Mouse (Mus musculus) hindbrain, embryonic 15.5 days (tissue): ENCODE measurements around the gene Ppp2r3c. TPM values are rescaled to one million over a fixed set of nuclear protein-coding genes. Genes with fewer than 3 reads are reported as not detected.
"Not testable (repeated sequence)": the region's sequence is repeated elsewhere in the genome, so short reads cannot be mapped to it uniquely, and the experiment has no call there.

Source experiments
- ATAC-seq: fragments of 200-750 bp; cut with Nextera tagmentation; 2 replicates; pipeline ENCODE4 v1.8.0; 2017; ENCODE audit warnings: low read depth, moderate number of reproducible peaks, moderate TSS enrichment; ENCODE audit not compliant: low FRiP score
- H3K27ac ChIP-seq: fragments of 300-500 bp; sonication (generic); replicated peaks from 2 replicates; pipeline ENCODE4 v1.5.1; 2015; ENCODE audit warnings: mild to moderate bottlenecking, inconsistent platforms
- H3K27me3 ChIP-seq: fragments of 300-500 bp; sonication (generic); 2 replicates; pipeline ENCODE4 v1.6.1; 2015; ENCODE audit warnings: control low read depth, inconsistent platforms
- H3K36me3 ChIP-seq: fragments of 300-500 bp; sonication (generic); 2 replicates; pipeline ENCODE4 v1.6.1; 2015; ENCODE audit warnings: control low read depth, inconsistent platforms
- H3K4me1 ChIP-seq: fragments of 300-500 bp; sonication (generic); replicated peaks from 2 replicates; pipeline ENCODE4 v1.6.1; 2015; ENCODE audit warnings: control low read depth, inconsistent platforms
- H3K4me2 ChIP-seq: fragments of 300-500 bp; sonication (generic); 2 replicates; pipeline ENCODE4 v1.6.1; 2015; ENCODE audit warnings: moderate library complexity, mild to moderate bottlenecking, inconsistent platforms
- H3K4me3 ChIP-seq: fragments of 300-500 bp; sonication (generic); 2 replicates; pipeline ENCODE4 v1.5.1; 2015; ENCODE audit warnings: mild to moderate bottlenecking, inconsistent platforms
- H3K9ac ChIP-seq: fragments of 300-500 bp; sonication (generic); 2 replicates; pipeline ENCODE4 v1.6.1; 2015; ENCODE audit warnings: inconsistent platforms
- H3K9me3 ChIP-seq: fragments of 300-500 bp; sonication (generic); 2 replicates; pipeline ENCODE4 v1.6.1; 2016; ENCODE audit warnings: control low read depth, inconsistent platforms
- WGBS: fragments of 180-500 bp; shearing (Covaris S2); methylation state at CpG from one replicate; pipeline ENCODE4 v1.1.7; 2015; 5-methylcytosine and 5-hydroxymethylcytosine counted together
- polyA plus RNA-seq: library from polyadenylated mRNA; unstranded; fragments of >200 nt; fragmentation: Nextera tagmentation; extraction: Ambion mirVana; gene quantifications from 2 replicates; pipeline ENCODE4 v1.2.1, GENCODE M21; 2015

Gene Ppp2r3c
- 20.6 and 20.9 TPM in 2 replicates for polyA plus RNA-seq

DNA sequence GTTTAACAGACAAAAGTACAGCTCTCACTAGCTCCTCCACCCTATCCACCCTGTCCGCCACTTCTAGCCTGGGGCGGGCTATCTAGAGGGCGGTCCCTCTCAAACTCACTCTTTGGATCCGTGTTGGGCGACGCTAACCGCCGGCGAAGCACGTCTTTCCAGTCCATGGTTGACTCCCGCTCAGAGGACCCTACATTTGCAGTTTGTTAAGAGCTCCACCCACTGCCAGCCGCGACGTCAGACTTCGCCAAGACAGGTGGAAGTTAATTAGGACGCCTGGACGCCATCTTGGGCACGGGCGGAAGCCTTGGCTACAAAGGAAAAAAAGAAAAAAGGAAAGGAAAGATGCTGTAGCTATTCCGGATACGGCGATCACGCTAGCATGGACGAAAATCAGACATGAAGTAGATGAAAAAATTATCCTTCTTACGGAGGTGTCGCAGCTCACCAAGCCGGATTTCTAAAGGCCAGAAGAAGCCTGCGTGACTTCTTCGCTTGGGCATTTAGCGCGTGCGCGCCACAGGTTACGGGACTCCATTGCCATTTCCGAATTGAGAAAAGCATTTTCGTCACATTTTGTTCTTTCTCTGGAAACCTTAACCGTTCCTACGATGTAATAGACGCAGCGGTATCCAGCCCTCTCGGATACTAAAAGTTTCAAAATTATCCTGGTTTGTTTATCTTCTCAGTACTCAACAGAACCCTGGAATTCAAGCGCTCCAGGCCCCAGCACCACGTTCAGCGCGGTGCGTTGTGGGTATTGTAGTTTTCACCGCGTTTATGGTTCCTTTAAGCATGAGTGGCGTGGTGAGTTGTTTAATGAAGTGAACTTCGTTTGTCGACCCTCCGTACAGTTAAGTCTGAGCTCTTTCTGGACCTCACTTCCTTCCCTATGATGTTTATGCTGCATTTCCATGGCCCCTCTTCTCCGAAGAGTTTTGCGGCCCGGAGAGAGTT is at the start of gene Ppp2r3c:
TSS of gene Ppp2r3c (minus strand) at position 514 of the 957 bp plus-strand sequence.
- Histone ChIP-seq H3K9ac (peak within 1 kb of the TSS; percentile 56), H3K36me3 (peaks cover 7% of the 10 kb centered on the region), H3K4me2 (peak within 1 kb of the TSS; percentile 63), H3K4me3 (peak within 1 kb of the TSS; percentile 58), H3K27me3 (no peaks in the 10 kb centered on the region), H3K27ac (peak within 1 kb of the TSS; percentile 88), H3K9me3 (no peaks in the 10 kb centered on the region), H3K4me1 (peaks cover 34% of the 10 kb centered on the region)
- ATAC-seq: peak; percentile 95
- WGBS: under 1% methylated on average over 55 of the region's 55 CpGs

DNA sequence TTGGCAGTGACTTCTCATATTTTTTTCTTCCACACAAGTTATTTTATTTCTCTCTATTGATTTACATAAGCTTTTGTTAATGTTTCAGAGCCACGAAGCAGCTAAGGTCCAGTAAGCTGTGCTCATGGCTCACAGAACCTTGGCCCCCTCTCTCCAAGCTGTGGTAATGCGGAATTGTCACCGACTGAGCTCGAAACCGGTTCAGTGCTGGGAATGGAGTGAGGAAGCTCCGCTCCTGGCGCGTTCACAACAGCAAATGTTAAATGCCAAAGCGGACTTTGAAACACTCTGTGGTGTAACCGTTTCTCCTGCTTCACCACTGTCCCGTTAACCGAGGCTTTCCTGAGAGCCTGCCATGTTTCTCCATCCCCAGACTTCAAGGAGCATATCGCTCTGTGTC is 41.8 kb upstream of the Ppp2r3c start:
- Histone ChIP-seq H3K9me3 (no peaks in the 10 kb centered on the region), H3K9ac (no peak overlapping the region), H3K36me3 (no peaks in the 10 kb centered on the region), H3K4me3 (no peak overlapping the region), H3K27ac (peak overlapping the region; percentile 69), H3K4me2 (peak overlapping the region; percentile 15; the same call in 1 of the 2 replicates), H3K4me1 (no peaks in the 10 kb centered on the region), H3K27me3 (no peaks in the 10 kb centered on the region)
- ATAC-seq: no peak
- 78% methylated on average over 13 of the region's 13 CpGs for WGBS

DNA sequence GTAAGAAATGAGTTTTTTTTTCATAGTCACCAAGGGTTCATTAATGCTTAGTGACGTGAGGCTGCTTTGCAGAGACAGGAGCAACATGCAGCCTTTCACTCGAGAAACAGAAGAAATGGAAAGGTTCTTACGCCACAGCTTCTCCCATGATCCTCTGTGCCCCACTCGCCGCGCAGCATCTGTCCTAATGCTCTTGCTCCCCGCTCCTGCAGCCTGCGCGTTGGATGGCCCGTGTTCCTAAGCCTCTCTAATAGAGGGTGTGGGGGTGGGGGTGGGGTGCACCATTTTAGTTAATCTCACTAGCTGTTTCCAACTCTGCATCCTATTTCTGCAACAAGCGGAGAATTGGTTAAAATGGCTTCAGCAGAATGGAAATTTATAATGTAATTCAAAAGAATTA is 41.2 kb upstream of the Ppp2r3c start:
- WGBS: 79% methylated on average over 11 of the region's 11 CpGs
- no peaks in the 10 kb centered on the region for H3K9me3 ChIP-seq
- H3K4me2 ChIP-seq: peak overlapping the region; percentile 15; the same call in 1 of the 2 replicates
- H3K36me3 ChIP-seq: no peaks in the 10 kb centered on the region
- no peaks in the 10 kb centered on the region for H3K4me1 ChIP-seq
- no peak overlapping the region for H3K4me3 ChIP-seq
- no peak for ATAC-seq
- H3K27me3 ChIP-seq: no peaks in the 10 kb centered on the region
- H3K9ac ChIP-seq: no peak overlapping the region
- peak overlapping the region; percentile 69 for H3K27ac ChIP-seq

DNA sequence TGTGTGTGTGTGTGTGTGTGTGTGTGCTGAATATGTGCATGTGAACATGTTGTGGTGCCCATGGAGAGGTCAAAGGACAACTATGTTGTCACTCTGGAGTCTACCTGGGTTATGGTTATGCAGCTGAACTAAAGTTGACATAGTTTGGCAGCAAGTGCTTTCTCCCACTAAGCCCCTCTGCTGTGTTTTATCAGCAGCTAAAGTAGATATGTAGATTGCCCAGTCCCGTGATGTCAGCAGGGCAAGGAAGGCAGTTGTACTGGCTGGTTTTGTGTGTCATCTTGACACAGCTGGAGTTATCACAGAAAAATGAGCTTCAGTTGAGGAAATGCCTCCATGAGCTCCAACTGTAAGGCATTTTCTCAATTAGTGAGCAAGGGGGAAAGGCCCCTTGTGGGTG is 40.2 kb upstream of the Ppp2r3c start:
- not testable (repeated sequence) for H3K4me1 ChIP-seq, H3K36me3 ChIP-seq
- 86% methylated on average over 1 of the region's 1 CpGs for WGBS

DNA sequence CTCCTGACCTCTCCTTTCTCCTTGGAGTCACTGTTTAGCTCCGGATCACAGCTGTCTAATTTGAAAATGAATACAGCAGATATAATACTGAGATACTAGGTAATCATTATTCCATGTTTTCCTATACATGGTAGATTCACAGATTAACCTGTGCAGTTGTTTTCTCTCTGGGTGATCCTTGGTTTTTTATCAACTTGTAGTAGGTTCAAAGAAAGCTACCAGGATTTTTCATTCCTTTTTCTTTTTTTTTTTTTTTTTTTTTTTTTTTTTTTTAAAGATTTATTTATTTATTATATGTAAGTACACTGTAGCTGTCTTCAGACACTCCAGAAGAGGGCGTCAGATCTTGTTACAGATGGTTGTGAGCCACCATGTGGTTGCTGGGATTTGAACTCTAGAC is 35.7 kb upstream of the Ppp2r3c start:
- WGBS: 84% methylated on average over 1 of the region's 2 CpGs
- not testable (repeated sequence) for ATAC-seq, H3K36me3 ChIP-seq, H3K9ac ChIP-seq, H3K27ac ChIP-seq, H3K9me3 ChIP-seq, H3K4me2 ChIP-seq, H3K4me1 ChIP-seq, H3K27me3 ChIP-seq, H3K4me3 ChIP-seq

More for the DNA sequence above, 40.2 kb upstream of the Ppp2r3c start:
- ATAC-seq, H3K9ac ChIP-seq, H3K4me3 ChIP-seq, H3K27ac ChIP-seq, H3K4me2 ChIP-seq, H3K9me3 ChIP-seq, H3K27me3 ChIP-seq: not testable (repeated sequence)

DNA sequence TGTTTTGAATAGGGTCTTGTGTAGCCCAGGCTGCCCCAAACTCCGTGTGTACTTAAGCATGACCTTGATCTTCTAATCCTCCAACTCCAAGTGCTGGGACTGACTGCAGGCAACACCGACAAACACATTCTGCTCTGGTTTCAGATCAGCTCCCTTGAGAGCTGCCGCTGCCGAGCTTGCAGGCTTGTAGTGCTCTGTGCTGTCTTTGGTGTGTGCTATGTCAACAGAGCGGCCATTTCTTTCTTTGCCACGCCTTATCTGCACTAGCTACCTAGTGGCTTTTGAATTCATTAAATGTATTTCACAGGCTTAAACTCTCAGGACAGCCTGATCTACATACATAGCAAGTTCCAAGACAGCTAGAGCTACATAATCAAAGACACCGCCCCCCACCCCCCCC is 30.9 kb upstream of the Ppp2r3c start:
- no peak overlapping the region for H3K9ac ChIP-seq
- no peak for ATAC-seq
- 90% methylated on average over 7 of the region's 7 CpGs for WGBS

DNA sequence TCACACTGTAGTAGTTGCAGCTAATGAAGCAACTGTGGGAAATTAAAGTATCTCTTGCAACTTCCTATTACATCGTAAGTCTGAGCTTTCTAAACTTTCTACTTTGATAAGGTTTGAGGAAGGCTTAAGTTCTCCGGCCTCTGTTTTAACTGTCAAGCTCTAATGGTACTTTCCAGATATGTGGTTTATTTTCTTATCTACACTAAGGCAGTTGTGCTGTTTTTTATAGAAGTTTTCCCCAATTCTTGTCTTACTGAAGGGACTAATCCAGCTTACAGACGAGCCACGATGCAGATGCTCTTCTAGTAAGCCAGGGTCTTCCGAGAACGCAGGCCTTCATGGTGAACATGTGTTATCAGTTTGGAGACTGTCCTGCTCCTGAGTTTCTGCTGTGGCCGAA is 26.6 kb upstream of the Ppp2r3c start:
- 0 out of 2 replicates have a peak, but pooled peaks cover 6% of the 10 kb centered on the region for H3K36me3 ChIP-seq
- no peak overlapping the region for H3K9ac ChIP-seq
- no peak for ATAC-seq
- 95% methylated on average over 7 of the region's 7 CpGs for WGBS
- no peak overlapping the region for H3K4me2 ChIP-seq
- no peaks in the 10 kb centered on the region for H3K4me1 ChIP-seq
- H3K4me3 ChIP-seq: no peak overlapping the region
- no peak overlapping the region for H3K27ac ChIP-seq
- no peaks in the 10 kb centered on the region for H3K27me3 ChIP-seq
- H3K9me3 ChIP-seq: no peaks in the 10 kb centered on the region

More for the DNA sequence above, 30.9 kb upstream of the Ppp2r3c start:
- Histone ChIP-seq H3K36me3 (0 out of 2 replicates have a peak, but pooled peaks cover 6% of the 10 kb centered on the region), H3K9me3 (no peaks in the 10 kb centered on the region), H3K4me2 (no peak overlapping the region), H3K4me3 (no peak overlapping the region), H3K4me1 (no peaks in the 10 kb centered on the region), H3K27me3 (no peaks in the 10 kb centered on the region), H3K27ac (no peak overlapping the region)

DNA sequence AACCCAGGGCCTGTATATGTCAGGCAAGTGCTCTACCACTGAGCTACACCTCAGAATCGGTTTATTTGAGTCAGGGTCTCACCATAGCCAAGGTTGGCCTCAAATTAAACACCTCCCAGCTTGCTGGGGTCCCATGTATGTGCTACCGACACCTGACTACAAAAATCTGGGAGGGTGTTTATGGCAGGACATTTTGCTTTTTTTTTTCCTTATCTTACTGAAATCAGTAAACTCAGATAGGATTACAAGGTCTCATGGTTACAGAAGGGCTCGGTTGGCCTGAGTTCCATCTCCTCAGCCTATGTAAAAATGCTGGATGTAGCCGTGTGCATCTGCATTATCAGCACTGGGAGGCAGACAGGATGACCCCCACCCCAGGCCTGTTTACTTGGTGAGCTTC is 26.0 kb upstream of the Ppp2r3c start:
- Histone ChIP-seq H3K36me3 (0 out of 2 replicates have a peak, but pooled peaks cover 6% of the 10 kb centered on the region), H3K9me3 (no peaks in the 10 kb centered on the region), H3K4me1 (no peaks in the 10 kb centered on the region), H3K4me3 (no peak overlapping the region), H3K9ac (no peak overlapping the region), H3K27ac (no peak overlapping the region), H3K4me2 (no peak overlapping the region), H3K27me3 (no peaks in the 10 kb centered on the region)
- ATAC-seq: no peak
- WGBS: 93% methylated on average over 4 of the region's 4 CpGs

DNA sequence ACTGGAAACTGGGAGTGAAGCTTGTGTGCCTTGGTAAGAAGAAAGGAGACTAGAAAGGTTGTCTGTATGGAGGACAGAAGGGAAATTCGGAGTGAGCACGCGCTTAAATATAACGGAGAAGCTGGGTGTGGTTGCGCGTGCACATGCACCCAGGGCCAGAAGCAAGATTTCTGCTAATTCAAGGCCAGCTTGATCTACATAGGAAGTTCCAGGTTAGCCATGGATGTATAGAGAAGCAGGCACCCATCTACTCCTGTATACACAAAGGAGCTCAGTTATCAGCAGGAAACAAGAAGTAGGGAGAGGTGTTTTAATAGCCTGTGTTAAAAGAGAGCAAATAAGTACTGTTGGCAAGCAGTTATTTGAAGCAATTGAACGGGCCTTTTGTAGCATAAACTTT is 22.9 kb upstream of the Ppp2r3c start:
- Histone ChIP-seq H3K27ac (no peak overlapping the region), H3K27me3 (no peaks in the 10 kb centered on the region), H3K4me2 (no peak overlapping the region), H3K36me3 (0 out of 2 replicates have a peak, but pooled peaks cover 6% of the 10 kb centered on the region), H3K9ac (no peak overlapping the region), H3K9me3 (no peaks in the 10 kb centered on the region), H3K4me1 (no peaks in the 10 kb centered on the region), H3K4me3 (no peak overlapping the region)
- 90% methylated on average over 7 of the region's 7 CpGs for WGBS
- no peak for ATAC-seq

DNA sequence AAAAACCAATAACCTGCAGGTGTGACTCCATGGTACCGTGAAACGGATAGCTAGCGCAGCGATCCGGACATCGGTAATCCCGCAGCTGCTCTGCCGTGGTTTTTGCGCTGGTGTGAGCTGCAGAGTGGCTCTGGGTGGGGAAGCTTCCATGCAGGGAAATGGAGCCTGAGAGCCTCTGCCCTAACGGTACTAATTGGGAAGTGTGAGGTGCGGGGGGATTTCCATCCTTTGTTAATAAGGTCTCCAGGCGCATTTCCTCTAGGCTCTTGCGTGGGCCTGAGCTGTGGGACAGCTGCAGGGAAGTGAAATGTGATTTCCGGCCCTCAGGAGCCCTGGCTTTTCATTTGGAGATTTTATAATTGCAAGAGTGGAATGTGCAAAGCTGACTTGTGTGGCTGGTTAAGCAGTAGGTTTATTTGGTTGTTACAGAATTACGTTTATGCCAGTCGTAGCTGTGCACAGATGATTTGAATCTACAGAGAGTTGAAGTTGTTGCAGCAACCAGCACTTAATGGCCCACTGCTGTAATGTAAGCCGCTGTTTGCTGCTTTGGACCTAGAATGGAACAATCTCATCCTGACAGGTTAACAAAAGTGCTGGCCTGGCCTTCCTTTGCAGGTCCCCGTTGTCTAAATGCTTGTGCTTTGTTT is 19.0 kb upstream of the Ppp2r3c start:
- Histone ChIP-seq H3K27ac (peak overlapping the region; percentile 2; the same call in 1 of the 2 replicates), H3K4me3 (no peak overlapping the region), H3K9me3 (no peaks in the 10 kb centered on the region), H3K27me3 (no peaks in the 10 kb centered on the region), H3K36me3 (no peaks in the 10 kb centered on the region), H3K4me2 (no peak overlapping the region), H3K9ac (no peak overlapping the region), H3K4me1 (no peaks in the 10 kb centered on the region)
- WGBS: 75% methylated on average over 18 of the region's 18 CpGs
- no peak for ATAC-seq

DNA sequence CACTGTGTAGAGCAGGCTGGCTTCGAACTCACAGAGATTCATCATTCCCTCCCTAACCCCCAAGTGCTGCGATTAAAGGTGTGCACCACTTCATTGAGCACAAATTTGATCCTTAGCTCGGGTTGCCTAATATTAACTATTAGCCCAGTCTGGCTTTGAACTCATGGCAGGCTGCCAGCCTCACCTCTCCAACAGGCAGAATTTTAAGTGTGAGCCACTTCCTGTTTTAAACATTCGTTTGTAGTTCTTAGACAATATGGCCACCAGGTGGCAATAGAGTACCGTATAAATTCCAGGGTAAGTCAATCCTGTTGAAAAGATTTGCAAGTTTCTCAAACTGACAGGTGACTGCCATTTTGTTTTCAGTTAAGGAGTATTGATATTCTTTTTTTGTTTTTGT is 12.4 kb upstream of the Ppp2r3c start:
- no peak overlapping the region for H3K9ac ChIP-seq
- H3K4me1 ChIP-seq: no peaks in the 10 kb centered on the region
- no peaks in the 10 kb centered on the region for H3K9me3 ChIP-seq
- H3K27me3 ChIP-seq: no peaks in the 10 kb centered on the region
- no peaks in the 10 kb centered on the region for H3K36me3 ChIP-seq
- no peak overlapping the region for H3K27ac ChIP-seq
- H3K4me2 ChIP-seq: no peak overlapping the region
- peak; percentile 45; the same call in 1 of the 2 replicates for ATAC-seq
- H3K4me3 ChIP-seq: no peak overlapping the region
- WGBS: 49% methylated on average over 5 of the region's 5 CpGs

DNA sequence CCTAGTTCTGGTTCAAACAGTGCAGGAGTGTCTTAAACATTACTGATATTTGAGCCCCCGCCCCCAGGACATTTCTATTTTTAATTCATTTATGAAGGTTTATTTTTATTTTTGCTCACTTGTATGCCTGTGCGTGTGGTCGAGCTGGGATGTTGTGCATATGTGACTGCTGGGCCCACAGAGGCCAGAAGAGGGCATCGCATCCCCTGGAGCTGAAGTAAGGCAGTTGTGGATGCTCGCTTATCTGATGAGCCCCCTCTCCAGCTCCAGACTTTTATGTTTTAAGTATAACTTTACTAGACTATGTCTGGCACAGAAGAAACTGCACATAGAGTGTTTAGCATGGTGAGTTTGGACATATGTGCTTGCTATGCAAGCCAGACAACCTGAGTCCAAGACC is 11.1 kb upstream of the Ppp2r3c start:
- no peaks in the 10 kb centered on the region for H3K9me3 ChIP-seq
- WGBS: 91% methylated on average over 5 of the region's 5 CpGs
- H3K4me1 ChIP-seq: no peaks in the 10 kb centered on the region
- no peak overlapping the region for H3K4me2 ChIP-seq
- no peaks in the 10 kb centered on the region for H3K27me3 ChIP-seq
- ATAC-seq: no peak
- no peaks in the 10 kb centered on the region for H3K36me3 ChIP-seq
- H3K4me3 ChIP-seq: no peak overlapping the region
- H3K9ac ChIP-seq: no peak overlapping the region
- H3K27ac ChIP-seq: no peak overlapping the region
